Mouse (Mus musculus) brain, embryonic 14.5 days (tissue): ENCODE measurements around the gene 2810006K23Rik.

Experiments used
- CTCF ChIP-seq: fragments of 200-500 bp; IDR thresholded peaks from 2 replicates; pipeline ENCODE4 v1.5.1; 2012; ENCODE audit warnings: inconsistent platforms, mild to moderate bottlenecking, moderate library complexity, borderline replicate concordance; ENCODE audit not compliant: insufficient read depth, insufficient read length; ENCODE audit errors: extremely low read depth
- POLR2A ChIP-seq: fragments of 200-500 bp; IDR thresholded peaks from 2 replicates; pipeline ENCODE4 v1.6.1; 2012; ENCODE audit warnings: mild to moderate bottlenecking, inconsistent platforms, borderline replicate concordance; ENCODE audit not compliant: poor library complexity, insufficient read depth, insufficient read length, severe bottlenecking; ENCODE audit errors: extremely low read depth

DNA sequence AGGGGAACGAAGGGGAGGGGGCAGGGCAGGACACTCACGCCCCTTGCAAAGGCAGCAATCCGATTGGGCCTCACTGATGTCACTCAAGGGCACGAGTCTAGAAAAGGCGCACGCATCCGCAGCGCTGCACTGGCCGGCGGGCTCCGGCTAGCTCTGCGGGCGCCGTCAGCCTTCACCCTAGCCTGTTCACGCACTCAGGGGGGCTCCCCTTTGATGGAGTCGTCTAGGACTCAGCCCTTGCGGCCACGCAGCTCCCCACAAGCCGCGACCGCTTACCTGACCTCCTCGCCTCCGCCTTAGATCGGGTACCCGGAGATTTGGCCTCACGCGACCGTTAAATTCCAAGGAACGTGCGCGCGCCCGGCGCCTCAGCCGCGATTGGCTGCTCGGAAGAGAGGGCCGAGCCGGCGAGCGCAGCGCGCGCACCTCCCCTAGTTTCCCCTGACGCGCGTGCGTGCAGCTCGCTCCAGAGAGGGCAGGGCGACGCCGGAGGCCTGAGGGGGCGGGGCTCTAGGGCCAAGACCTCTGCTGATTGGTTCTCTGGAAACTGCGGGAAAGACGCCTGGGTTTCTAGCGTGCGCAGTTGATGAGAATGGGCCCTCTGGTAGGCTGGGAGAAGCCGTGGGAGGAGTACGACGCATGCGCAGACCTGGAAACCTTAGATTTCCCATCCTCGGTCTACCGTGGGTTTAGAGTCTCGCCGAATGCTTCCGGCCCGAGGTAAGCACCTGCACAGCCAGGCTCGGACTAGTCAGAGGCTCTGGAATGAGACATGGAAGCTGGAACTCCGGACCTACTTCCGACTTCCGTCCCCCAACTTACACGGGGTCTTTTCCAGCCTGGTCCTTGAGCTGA, at the start of gene 2810006K23Rik, which contains the start of gene Mphosph9:
- no peak for TF ChIP-seq CTCF
- peak; percentile 99 for TF ChIP-seq POLR2A
